Mouse (Mus musculus) stomach, embryonic 15.5 days (tissue): Measurements from ENCODE around the gene Cnr2. TPM values are rescaled to one million over a fixed set of nuclear protein-coding genes. Genes with fewer than 3 reads are reported as not detected.
A peak's percentile ranks its signal among the peaks of the same experiment; 100 is the strongest.

Source experiments
- ATAC-seq: fragments of 200-750 bp; cut with Nextera tagmentation; 2 replicates; pipeline ENCODE4 v1.8.0; 2017; ENCODE audit warnings: low read depth, moderate number of reproducible peaks, moderate TSS enrichment; ENCODE audit not compliant: insufficient read depth, low FRiP score
- H3K27ac ChIP-seq: fragments of 300-500 bp; sonication (generic); 2 replicates; pipeline ENCODE4 v1.5.1; 2015; ENCODE audit warnings: mild to moderate bottlenecking, inconsistent platforms
- H3K27me3 ChIP-seq: fragments of 300-500 bp; sonication (generic); replicated peaks from 2 replicates; pipeline ENCODE4 v1.6.1; 2015; ENCODE audit warnings: inconsistent platforms
- H3K36me3 ChIP-seq: fragments of 300-500 bp; sonication (generic); 2 replicates; pipeline ENCODE4 v1.6.1; 2015; ENCODE audit warnings: inconsistent platforms
- H3K4me1 ChIP-seq: fragments of 300-500 bp; sonication (generic); 2 replicates; pipeline ENCODE4 v1.6.1; 2015; ENCODE audit warnings: inconsistent platforms
- H3K4me2 ChIP-seq: fragments of 300-500 bp; sonication (generic); 2 replicates; pipeline ENCODE4 v1.6.1; 2015; ENCODE audit warnings: mild to moderate bottlenecking, inconsistent platforms
- H3K4me3 ChIP-seq: fragments of 300-500 bp; sonication (generic); replicated peaks from 2 replicates; pipeline ENCODE4 v1.5.1; 2015; ENCODE audit warnings: inconsistent platforms
- H3K9ac ChIP-seq: fragments of 300-500 bp; sonication (generic); 2 replicates; pipeline ENCODE4 v1.6.1; 2015; ENCODE audit warnings: inconsistent platforms
- H3K9me3 ChIP-seq: fragments of 300-500 bp; sonication (generic); 2 replicates; pipeline ENCODE4 v1.6.1; 2016; ENCODE audit warnings: inconsistent platforms
- WGBS: fragments of 180-500 bp; shearing (Covaris S2); methylation state at CpG from one replicate; pipeline ENCODE4 v1.1.7; 2015; 5-methylcytosine and 5-hydroxymethylcytosine counted together
- polyA plus RNA-seq: library from polyadenylated mRNA; unstranded; fragments of >200 nt; fragmentation: Nextera tagmentation; extraction: Ambion mirVana; gene quantifications from 2 replicates; pipeline ENCODE4 v1.2.1, GENCODE M21; 2015

The Cnr2 gene
- polyA plus RNA-seq, 1 experiment from 2014 or later = 0.90 TPM

DNA sequence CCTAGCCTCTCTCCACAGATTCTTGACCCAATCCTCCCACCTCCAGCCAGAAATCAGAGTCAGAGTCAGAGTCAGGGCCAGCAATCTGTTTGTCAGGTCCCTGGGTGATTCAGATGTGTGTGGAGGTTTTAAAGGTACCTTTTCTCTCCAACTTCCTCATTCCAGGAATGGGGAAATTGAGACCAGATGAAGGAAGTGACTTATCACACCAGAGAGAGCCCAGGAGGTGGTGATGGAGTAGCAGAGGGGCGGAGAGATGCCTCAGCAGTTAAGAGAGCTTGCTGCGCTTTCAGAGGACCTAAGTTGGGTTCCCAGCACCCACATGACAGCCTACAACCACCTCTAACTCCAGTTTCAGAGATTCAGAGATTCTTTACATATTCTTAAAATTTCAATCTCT, 3.7 kb upstream of the Cnr2 start:
- Histone ChIP-seq H3K27ac (no peak overlapping the region), H3K4me2 (no peak overlapping the region), H3K4me1 (no peaks in the 10 kb centered on the region), H3K36me3 (no peaks in the 10 kb centered on the region), H3K27me3 (no peaks in the 10 kb centered on the region), H3K9ac (no peak overlapping the region), H3K4me3 (no peak overlapping the region), H3K9me3 (no peaks in the 10 kb centered on the region)
- no peak for ATAC-seq
- 75% methylated on average over 2 of the region's 2 CpGs for WGBS

DNA sequence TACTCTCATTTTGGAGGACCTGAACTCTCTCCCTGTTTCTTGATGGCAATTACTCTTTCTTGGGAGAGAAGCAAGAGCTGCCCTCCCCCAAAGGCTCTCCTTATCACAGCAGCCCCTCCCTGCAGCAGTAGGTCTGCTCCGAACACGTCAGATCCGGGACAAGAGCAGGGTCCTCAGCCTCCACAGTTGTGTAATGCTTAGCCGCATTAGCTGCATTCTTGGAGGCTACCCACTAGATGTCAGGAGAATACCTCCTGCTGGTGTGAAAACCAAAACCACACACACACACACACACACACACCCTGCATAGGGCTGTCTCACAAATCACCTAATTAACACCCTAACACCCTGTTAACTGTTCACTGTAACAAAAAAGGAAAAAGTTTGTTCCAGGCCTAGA, 2.3 kb upstream of the Cnr2 start:
- no peak overlapping the region for H3K4me2 ChIP-seq
- H3K27ac ChIP-seq = no peak overlapping the region
- no peak for ATAC-seq
- H3K27me3 ChIP-seq = no peaks in the 10 kb centered on the region
- no peak overlapping the region for H3K4me3 ChIP-seq
- no peak overlapping the region for H3K9ac ChIP-seq
- 35% methylated on average over 4 of the region's 4 CpGs for WGBS
- no peaks in the 10 kb centered on the region for H3K4me1 ChIP-seq
- no peaks in the 10 kb centered on the region for H3K36me3 ChIP-seq
- no peaks in the 10 kb centered on the region for H3K9me3 ChIP-seq

DNA sequence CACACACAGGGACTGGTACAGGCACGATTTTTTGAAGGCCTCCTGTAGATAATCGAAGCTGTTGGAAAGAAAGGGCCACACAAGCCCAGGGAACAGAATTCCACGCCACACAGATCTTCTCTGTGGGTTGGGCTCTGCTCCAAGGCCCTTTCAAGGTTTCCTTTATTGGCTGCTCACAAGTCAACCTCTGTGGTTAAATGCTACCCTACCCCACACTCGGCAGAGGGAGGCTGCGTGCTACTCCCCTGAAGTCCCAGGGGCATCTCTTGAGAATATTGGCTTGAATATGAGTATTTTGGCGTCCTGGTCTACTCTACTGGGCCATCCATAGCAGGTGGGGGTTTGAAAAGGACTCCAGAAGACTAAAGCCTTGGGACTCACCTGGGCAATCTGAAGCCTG, 963 bp downstream of the Cnr2 start:
- WGBS = 69% methylated on average over 6 of the region's 6 CpGs
- no peak overlapping the region for H3K4me3 ChIP-seq
- H3K9me3 ChIP-seq = no peaks in the 10 kb centered on the region
- no peak overlapping the region for H3K27ac ChIP-seq
- no peak overlapping the region for H3K4me2 ChIP-seq
- no peaks in the 10 kb centered on the region for H3K4me1 ChIP-seq
- no peak overlapping the region for H3K9ac ChIP-seq
- ATAC-seq = no peak
- H3K27me3 ChIP-seq = no peaks in the 10 kb centered on the region
- H3K36me3 ChIP-seq = no peaks in the 10 kb centered on the region

DNA sequence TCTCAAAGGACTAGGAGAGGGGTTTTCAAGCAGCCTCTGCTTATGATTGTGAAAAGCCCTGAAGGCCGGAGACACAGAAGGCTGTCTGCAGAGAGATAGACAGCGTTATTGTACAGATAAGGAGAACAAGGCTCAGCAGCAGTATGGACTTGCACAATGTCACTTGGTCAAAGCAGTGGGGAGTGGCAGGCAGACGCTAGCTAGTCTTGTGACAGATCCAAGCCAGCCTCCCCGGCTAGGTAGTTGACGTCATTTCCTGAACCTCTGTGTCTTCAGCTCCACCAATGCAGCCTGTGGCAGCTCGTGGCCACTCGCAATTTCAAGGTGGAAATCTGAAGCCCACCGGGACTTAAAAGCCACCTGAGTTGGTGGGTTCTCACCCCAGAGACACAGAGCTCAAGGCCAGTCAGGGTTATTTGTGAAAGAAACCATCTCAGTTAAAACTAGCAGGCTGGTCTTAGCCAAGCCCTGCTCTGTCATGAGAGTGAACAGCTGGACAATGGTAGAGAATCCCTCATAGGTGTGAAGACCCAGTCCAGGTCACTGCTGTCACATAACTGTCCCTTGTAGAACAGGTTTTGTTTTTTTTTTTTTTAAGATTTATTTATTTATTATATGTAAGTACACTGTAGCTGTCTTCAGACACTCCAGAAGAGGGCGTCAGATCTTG, 3.3 kb downstream of the Cnr2 start:
- no peak overlapping the region for H3K4me2 ChIP-seq
- H3K9ac ChIP-seq = no peak overlapping the region
- no peaks in the 10 kb centered on the region for H3K27me3 ChIP-seq
- H3K36me3 ChIP-seq = no peaks in the 10 kb centered on the region
- H3K4me1 ChIP-seq = no peaks in the 10 kb centered on the region
- H3K9me3 ChIP-seq = no peaks in the 10 kb centered on the region
- ATAC-seq = peak; percentile 70
- H3K27ac ChIP-seq = no peak overlapping the region
- 60% methylated on average over 9 of the region's 9 CpGs for WGBS
- no peak overlapping the region for H3K4me3 ChIP-seq

DNA sequence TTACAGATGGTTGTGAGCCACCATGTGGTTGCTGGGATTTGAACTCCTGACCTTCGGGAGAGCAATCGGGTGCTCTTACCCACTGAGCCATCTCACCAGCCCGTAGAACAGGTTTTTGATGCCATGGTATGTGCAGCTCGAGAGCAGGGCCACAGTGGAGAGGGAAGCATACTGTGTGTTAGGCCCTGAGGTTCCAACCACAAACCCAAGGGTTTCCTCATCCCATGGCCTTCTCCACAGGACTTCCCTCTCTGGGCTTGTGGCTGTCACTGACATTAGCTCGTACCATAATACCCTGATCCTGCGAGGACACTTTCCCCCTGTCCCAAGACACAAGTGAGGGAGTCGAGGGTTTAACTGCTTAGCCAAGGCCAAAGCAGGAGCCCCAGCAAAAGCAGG, 3.9 kb downstream of the Cnr2 start:
- no peak overlapping the region for H3K27ac ChIP-seq
- H3K4me1 ChIP-seq = no peaks in the 10 kb centered on the region
- 77% methylated on average over 7 of the region's 7 CpGs for WGBS
- no peak overlapping the region for H3K9ac ChIP-seq
- H3K4me3 ChIP-seq = no peak overlapping the region
- H3K27me3 ChIP-seq = no peaks in the 10 kb centered on the region
- H3K9me3 ChIP-seq = no peaks in the 10 kb centered on the region
- no peak overlapping the region for H3K4me2 ChIP-seq
- no peak for ATAC-seq
- H3K36me3 ChIP-seq = no peaks in the 10 kb centered on the region

DNA sequence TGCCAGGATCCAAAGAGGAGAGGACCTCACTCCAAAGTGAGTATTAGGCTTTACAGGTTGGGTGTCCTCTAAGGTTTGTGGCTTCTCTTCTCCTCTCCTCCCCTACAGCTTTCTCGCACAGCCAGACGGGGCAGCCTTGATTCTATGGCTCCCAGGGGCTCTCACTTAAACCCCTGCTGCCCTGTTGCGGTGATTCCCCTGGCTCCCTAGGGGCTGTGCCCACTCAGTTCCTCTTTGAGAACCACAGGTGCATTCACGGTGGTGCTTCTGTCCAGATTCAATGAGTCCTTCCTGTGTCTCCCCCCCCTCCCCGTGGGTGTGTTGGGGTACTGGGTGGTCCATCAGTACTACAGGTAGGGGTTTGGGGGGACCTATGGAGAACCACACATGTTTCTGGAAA, 4.8 kb downstream of the Cnr2 start:
- no peak for ATAC-seq
- Histone ChIP-seq H3K27ac (no peak overlapping the region), H3K4me1 (no peaks in the 10 kb centered on the region), H3K9me3 (no peaks in the 10 kb centered on the region), H3K9ac (no peak overlapping the region), H3K36me3 (no peaks in the 10 kb centered on the region), H3K27me3 (no peaks in the 10 kb centered on the region), H3K4me2 (no peak overlapping the region), H3K4me3 (no peak overlapping the region)
- 77% methylated on average over 5 of the region's 5 CpGs for WGBS

DNA sequence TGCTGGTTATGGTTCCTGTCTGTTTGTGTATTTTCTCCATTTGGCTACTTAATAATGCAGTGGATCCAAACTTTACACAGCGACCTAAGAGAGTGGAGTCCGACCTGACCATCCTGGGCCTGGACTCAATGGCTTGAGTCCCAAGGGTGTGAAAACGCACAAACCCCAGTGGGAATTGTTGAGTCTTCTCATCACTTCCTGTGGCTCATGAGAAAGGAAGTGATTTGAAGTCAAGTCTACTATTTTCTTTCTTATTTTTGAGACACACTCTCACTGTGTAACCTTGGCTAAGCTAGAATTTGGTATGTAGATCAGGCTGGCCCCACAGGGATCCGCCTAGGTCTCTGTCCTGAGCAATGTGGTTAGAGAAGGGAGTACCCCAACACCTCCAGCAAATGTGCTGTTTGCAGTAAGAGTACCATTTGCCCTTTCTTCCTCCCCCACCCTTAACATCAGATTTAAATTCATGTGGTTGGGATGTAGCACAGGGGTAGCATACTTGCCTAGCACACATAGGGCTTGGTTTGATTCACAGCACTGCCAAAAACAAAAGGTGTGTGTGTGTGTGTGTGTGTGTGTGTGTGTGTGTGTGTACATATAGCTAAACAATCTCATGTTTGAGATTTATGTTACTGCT, 7.5 kb downstream of the Cnr2 start:
- Histone ChIP-seq H3K4me2 (no peak overlapping the region), H3K4me3 (no peak overlapping the region), H3K4me1 (no peaks in the 10 kb centered on the region), H3K27me3 (no peaks in the 10 kb centered on the region), H3K27ac (no peak overlapping the region), H3K36me3 (no peaks in the 10 kb centered on the region), H3K9ac (no peak overlapping the region), H3K9me3 (no peaks in the 10 kb centered on the region)
- no peak for ATAC-seq
- 84% methylated on average over 4 of the region's 4 CpGs for WGBS

DNA sequence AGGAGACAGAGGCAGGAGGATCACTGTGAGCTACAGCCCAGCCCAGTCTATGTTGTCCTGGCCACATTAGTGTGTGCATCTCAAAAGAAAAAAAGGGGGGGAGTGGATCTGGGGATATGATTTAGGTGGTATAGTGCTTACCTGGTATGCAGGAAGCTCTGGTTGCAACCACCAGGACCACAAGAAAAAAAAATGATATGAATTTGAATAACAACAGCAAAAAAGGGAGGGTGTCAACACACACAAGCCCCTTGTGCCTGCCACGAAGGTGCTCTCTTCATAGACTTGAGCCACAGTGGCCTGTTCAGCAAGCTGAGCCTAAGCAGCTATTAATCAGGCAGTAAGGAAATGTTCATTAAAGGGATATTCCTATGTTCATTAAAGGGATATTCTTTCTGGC, 9.6 kb downstream of the Cnr2 start:
- Histone ChIP-seq H3K9me3 (no peaks in the 10 kb centered on the region), H3K4me1 (no peaks in the 10 kb centered on the region), H3K4me3 (no peak overlapping the region), H3K9ac (no peak overlapping the region), H3K27me3 (no peaks in the 10 kb centered on the region), H3K36me3 (no peaks in the 10 kb centered on the region), H3K4me2 (no peak overlapping the region), H3K27ac (no peak overlapping the region)
- WGBS = 50% methylated on average over 1 of the region's 1 CpGs
- no peak for ATAC-seq

DNA sequence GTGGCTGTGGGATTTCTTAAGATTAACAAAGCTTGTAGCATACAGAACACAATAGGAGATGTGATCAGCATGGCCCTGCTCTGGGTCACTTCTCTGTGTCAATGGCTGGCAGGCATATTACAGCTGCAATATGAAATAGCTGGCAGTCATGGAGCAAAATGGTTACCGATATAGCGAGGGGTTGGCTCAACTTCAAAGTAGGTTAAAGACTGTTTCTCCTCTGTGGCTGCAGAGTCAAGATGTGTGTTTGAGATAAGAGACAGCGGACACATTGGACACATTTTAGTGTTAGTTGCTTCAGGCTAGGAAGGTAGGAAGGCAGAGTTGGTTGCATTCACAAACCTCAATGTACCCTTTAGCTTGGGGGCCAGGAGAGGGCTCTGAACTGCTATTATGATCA, 11.4 kb downstream of the Cnr2 start:
- 75% methylated on average over 3 of the region's 3 CpGs for WGBS
- no peaks in the 10 kb centered on the region for H3K9me3 ChIP-seq
- no peaks in the 10 kb centered on the region for H3K36me3 ChIP-seq
- no peak overlapping the region for H3K9ac ChIP-seq
- H3K27me3 ChIP-seq = no peaks in the 10 kb centered on the region
- no peak overlapping the region for H3K27ac ChIP-seq
- H3K4me2 ChIP-seq = no peak overlapping the region
- ATAC-seq = no peak
- H3K4me3 ChIP-seq = no peak overlapping the region
- no peaks in the 10 kb centered on the region for H3K4me1 ChIP-seq

DNA sequence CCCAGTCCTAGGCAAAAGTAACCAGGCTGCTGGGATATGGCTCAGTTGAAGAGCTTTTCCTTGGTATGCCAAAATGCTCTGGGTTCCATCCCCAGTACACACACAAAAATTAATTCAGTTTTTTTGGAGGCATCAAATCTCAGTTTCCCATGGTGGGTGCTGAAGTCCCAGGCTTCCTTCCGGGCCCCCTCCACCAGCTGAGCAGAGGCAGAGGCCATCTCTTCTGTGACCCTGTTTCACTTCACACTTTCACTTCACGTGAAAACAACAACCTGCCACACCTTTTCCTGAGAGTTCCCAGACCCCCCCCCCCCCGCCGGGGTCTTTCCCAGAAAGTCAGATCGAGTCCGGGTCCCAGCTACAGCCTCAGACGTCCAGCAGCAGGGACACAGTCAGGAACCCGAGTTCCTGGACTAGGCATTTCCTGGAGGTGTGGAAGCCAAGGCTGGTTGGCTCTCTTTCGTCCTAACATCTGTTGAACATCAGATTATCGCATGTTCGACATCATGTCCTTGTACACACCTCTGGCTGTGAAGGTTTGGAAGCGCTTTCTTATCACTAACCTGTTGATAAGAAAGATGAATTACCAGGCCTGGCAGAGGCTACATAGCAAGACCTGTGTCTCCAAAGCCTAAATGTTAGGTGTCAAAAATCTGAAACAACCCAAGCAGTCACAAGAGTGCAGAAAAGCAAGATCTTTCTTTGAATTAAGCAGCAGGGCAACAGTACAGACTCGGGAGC, 14.3 kb downstream of the Cnr2 start:
- Histone ChIP-seq H3K9me3 (no peaks in the 10 kb centered on the region), H3K4me2 (no peak overlapping the region), H3K4me1 (no peaks in the 10 kb centered on the region), H3K36me3 (no peaks in the 10 kb centered on the region), H3K4me3 (no peak overlapping the region), H3K27me3 (no peaks in the 10 kb centered on the region), H3K27ac (no peak overlapping the region), H3K9ac (no peak overlapping the region)
- 32% methylated on average over 13 of the region's 13 CpGs for WGBS
- no peak for ATAC-seq

DNA sequence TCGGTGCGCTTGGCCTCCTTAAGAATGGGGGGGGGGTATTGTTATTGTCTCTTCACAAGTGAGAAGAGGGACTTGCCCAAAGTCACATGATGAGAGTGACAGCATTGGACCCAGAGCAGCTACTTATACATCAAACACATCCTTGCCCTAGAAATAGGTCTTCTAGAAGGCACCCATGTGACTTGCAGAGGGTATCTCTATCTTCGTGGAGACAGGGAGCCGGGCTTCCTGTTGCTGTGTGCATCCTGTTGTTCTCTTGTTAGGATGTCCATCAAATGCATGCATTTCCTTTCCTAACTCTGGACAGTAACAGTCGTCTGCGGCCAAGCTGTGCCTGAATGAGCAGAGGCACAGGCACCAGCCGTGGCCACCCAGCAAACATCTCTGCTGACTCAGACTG, 16.3 kb downstream of the Cnr2 start:
- no peaks in the 10 kb centered on the region for H3K9me3 ChIP-seq
- H3K27me3 ChIP-seq = no peaks in the 10 kb centered on the region
- ATAC-seq = no peak
- H3K27ac ChIP-seq = peak overlapping the region; percentile 16; the same call in 1 of the 2 replicates
- no peak overlapping the region for H3K4me3 ChIP-seq
- no peaks in the 10 kb centered on the region for H3K4me1 ChIP-seq
- H3K9ac ChIP-seq = no peak overlapping the region
- H3K4me2 ChIP-seq = no peak overlapping the region
- no peaks in the 10 kb centered on the region for H3K36me3 ChIP-seq
- 60% methylated on average over 7 of the region's 7 CpGs for WGBS

DNA sequence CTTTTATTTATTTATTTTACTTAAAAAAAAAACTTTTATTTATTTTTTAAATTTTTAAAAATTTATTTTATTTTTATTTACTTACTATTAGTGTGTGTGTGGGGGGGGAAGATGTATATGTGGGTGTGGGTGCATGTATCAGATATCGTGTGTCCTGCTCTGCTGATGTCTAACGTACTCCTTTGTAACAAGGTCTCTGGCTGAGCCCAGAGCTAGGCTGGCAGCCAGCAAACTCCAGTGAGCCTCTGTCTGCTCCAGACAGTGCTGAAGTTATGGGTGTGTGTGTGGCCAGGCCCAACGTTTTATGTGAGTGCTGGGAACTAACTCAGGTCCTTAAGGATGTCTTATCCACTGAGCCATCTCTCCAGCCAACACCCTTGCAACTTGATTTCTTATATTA, 17.0 kb downstream of the Cnr2 start:
- H3K36me3 ChIP-seq = no peaks in the 10 kb centered on the region
- H3K27me3 ChIP-seq = no peaks in the 10 kb centered on the region
- H3K9ac ChIP-seq = no peak overlapping the region
- H3K4me1 ChIP-seq = no peaks in the 10 kb centered on the region
- WGBS = 46% methylated on average over 3 of the region's 3 CpGs
- H3K27ac ChIP-seq = no peak overlapping the region
- H3K4me2 ChIP-seq = no peak overlapping the region
- H3K9me3 ChIP-seq = no peaks in the 10 kb centered on the region
- no peak for ATAC-seq
- no peak overlapping the region for H3K4me3 ChIP-seq
